Mouse (Mus musculus) liver, embryonic 16.5 days (tissue): ENCODE data around the gene Gstm4. TPM values are rescaled to one million over a fixed set of nuclear protein-coding genes. Genes with fewer than 3 reads are reported as not detected.

Experiments used
- ATAC-seq: fragments of 200-750 bp; cut with Nextera tagmentation; 2 replicates; pipeline ENCODE4 v1.8.0; 2017; ENCODE audit warnings: low read depth, mild to moderate bottlenecking, moderate number of reproducible peaks, moderate library complexity
- H3K27ac ChIP-seq: fragments of 300-500 bp; sonication (generic); 2 replicates; pipeline ENCODE4 v1.5.1; 2014; ENCODE audit warnings: mild to moderate bottlenecking, low read length
- H3K27me3 ChIP-seq: fragments of 300-500 bp; sonication (generic); 2 replicates; pipeline ENCODE4 v1.6.1; 2014; ENCODE audit warnings: low read depth, low read length, mixed read lengths; ENCODE audit not compliant: control insufficient read depth, insufficient read depth
- H3K36me3 ChIP-seq: fragments of 300-500 bp; sonication (generic); 2 replicates; pipeline ENCODE4 v1.6.1; 2014; ENCODE audit warnings: mild to moderate bottlenecking; ENCODE audit not compliant: control insufficient read depth, insufficient read depth
- H3K4me1 ChIP-seq: fragments of 300-500 bp; sonication (generic); 2 replicates; pipeline ENCODE4 v1.6.1; 2014; ENCODE audit warnings: low read depth, low read length, mixed read lengths; ENCODE audit not compliant: control insufficient read depth
- H3K4me2 ChIP-seq: fragments of 300-500 bp; sonication (generic); 2 replicates; pipeline ENCODE4 v1.6.1; 2014; ENCODE audit warnings: low read depth, low read length, mixed read lengths
- H3K4me3 ChIP-seq: fragments of 300-500 bp; sonication (generic); 2 replicates; pipeline ENCODE4 v1.5.1; 2014; ENCODE audit warnings: low read depth, mild to moderate bottlenecking, low read length
- H3K9ac ChIP-seq: fragments of 300-500 bp; sonication (generic); 2 replicates; pipeline ENCODE4 v1.6.1; 2014; ENCODE audit warnings: low read depth, low read length
- H3K9me3 ChIP-seq: fragments of 300-500 bp; sonication (generic); replicated peaks from 2 replicates; pipeline ENCODE4 v1.6.1; 2016; ENCODE audit warnings: low read length; ENCODE audit not compliant: control insufficient read depth
- WGBS: fragments of 180-500 bp; shearing (Covaris S2); extraction: QIAGEN DNeasy Blood & Tissue Kit; methylation state at CpG from one replicate; pipeline ENCODE4 v1.1.7; 2014; ENCODE audit not compliant: insufficient replicate concordance; 5-methylcytosine and 5-hydroxymethylcytosine counted together
- polyA plus RNA-seq: library from polyadenylated mRNA; unstranded; fragments of >200 nt; fragmentation: Nextera tagmentation; extraction: Ambion mirVana; gene quantifications from 2 replicates; pipeline ENCODE4 v1.2.1, GENCODE M21; 2015

The Gstm4 gene
- polyA plus RNA-seq, 1 experiment from 2014 or later = 17.0 TPM

- peak within 1 kb of the TSS; percentile 98 for H3K4me2 ChIP-seq
- H3K9ac ChIP-seq = peak within 1 kb of the TSS; percentile 91
- H3K27ac ChIP-seq = peak within 1 kb of the TSS; percentile 89
- no peaks in the 10 kb centered on the region for H3K9me3 ChIP-seq
- peak; percentile 64 for ATAC-seq
- peaks cover 72% of the 10 kb centered on the region for H3K4me1 ChIP-seq
- H3K36me3 ChIP-seq = no peaks in the 10 kb centered on the region; the same call in 1 of the 2 replicates
- no peaks in the 10 kb centered on the region for H3K27me3 ChIP-seq
- WGBS = under 1% methylated on average over 29 of the region's 29 CpGs
- H3K4me3 ChIP-seq = peak within 1 kb of the TSS; percentile 91
These were observed 41.8 kb upstream of the Gstm4 start, which contains the start of gene Ampd2 for GRCm38 (mm10) chr3:108086470-108086979. Gene Ampd2 (minus strand): TSS chr3:108086651.

- Histone ChIP-seq H3K27ac (peak overlapping the region; percentile 89), H3K4me1 (peaks cover 75% of the 10 kb centered on the region), H3K36me3 (peaks cover 3% of the 10 kb centered on the region), H3K9ac (peak overlapping the region; percentile 91), H3K9me3 (no peaks in the 10 kb centered on the region), H3K4me2 (peak overlapping the region; percentile 98), H3K27me3 (no peaks in the 10 kb centered on the region), H3K4me3 (peak overlapping the region; percentile 91)
- WGBS = 0% methylated on average over 31 of the region's 31 CpGs
- ATAC-seq = peak; percentile 47
These were observed 41.2 kb upstream of the Gstm4 start for GRCm38 (mm10) chr3:108085721-108086469.

GRCm38 (mm10) chr3:108085281-108085720 lies 40.6 kb upstream of the Gstm4 start:
- Histone ChIP-seq H3K9me3 (no peaks in the 10 kb centered on the region), H3K27me3 (no peaks in the 10 kb centered on the region), H3K9ac (peak overlapping the region; percentile 91), H3K36me3 (peaks cover 9% of the 10 kb centered on the region), H3K4me1 (peaks cover 71% of the 10 kb centered on the region), H3K27ac (peak overlapping the region; percentile 89), H3K4me3 (peak overlapping the region; percentile 91), H3K4me2 (peak overlapping the region; percentile 98)
- peak; percentile 81 for ATAC-seq
- 0% methylated on average over 14 of the region's 14 CpGs for WGBS

- H3K4me2 ChIP-seq = peak overlapping the region; percentile 98
- H3K9ac ChIP-seq = peak overlapping the region; percentile 91
- no peaks in the 10 kb centered on the region for H3K9me3 ChIP-seq
- H3K36me3 ChIP-seq = peaks cover 13% of the 10 kb centered on the region
- H3K27me3 ChIP-seq = no peaks in the 10 kb centered on the region
- ATAC-seq = peak; percentile 2
- peak overlapping the region; percentile 91 for H3K4me3 ChIP-seq
- WGBS = 9% methylated on average over 13 of the region's 13 CpGs
- H3K4me1 ChIP-seq = peaks cover 66% of the 10 kb centered on the region
- peak overlapping the region; percentile 89 for H3K27ac ChIP-seq
These were observed 40.1 kb upstream of the Gstm4 start for GRCm38 (mm10) chr3:108084767-108085270.

DNA sequence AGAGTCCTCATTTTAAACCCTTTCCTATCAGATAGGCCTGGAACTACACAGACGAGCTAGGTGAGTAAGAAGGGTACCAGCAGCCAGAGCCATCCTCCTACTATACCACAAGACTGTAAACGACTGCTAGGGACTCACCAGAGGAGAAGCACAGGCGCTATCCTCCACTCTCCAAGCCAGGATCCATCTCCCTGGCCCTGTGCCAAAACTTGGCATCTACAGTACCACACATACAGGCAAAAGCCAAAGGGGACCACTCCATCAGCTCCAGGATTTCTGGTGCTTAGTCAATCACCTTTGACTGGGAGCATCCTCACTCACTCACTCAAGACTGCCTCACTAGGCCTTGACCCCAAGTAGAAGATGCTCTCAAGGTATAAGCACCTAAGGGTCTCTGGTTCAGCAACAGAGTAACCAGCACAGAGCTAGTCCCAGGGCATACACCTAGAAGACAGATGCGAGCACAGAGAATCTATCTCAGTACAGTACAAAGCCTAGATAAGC lies 39.3 kb upstream of the Gstm4 start:
- peak overlapping the region; percentile 91 for H3K4me3 ChIP-seq
- peak overlapping the region; percentile 91 for H3K9ac ChIP-seq
- peaks cover 59% of the 10 kb centered on the region for H3K4me1 ChIP-seq
- H3K27me3 ChIP-seq = no peaks in the 10 kb centered on the region
- no peaks in the 10 kb centered on the region for H3K9me3 ChIP-seq
- peaks cover 22% of the 10 kb centered on the region for H3K36me3 ChIP-seq
- WGBS = 39% methylated on average over 4 of the region's 4 CpGs
- peak overlapping the region; percentile 98 for H3K4me2 ChIP-seq
- H3K27ac ChIP-seq = peak overlapping the region; percentile 89
- peak; percentile 17 for ATAC-seq

GRCm38 (mm10) chr3:108083161-108083560 lies 38.5 kb upstream of the Gstm4 start:
- peak overlapping the region; percentile 91 for H3K9ac ChIP-seq
- no peaks in the 10 kb centered on the region for H3K9me3 ChIP-seq
- H3K4me3 ChIP-seq = peak overlapping the region; percentile 91
- H3K27ac ChIP-seq = peak overlapping the region; percentile 89
- H3K4me2 ChIP-seq = peak overlapping the region; percentile 98
- WGBS = 18% methylated on average over 2 of the region's 2 CpGs
- peaks cover 28% of the 10 kb centered on the region for H3K36me3 ChIP-seq
- no peak for ATAC-seq
- H3K27me3 ChIP-seq = no peaks in the 10 kb centered on the region
- peaks cover 54% of the 10 kb centered on the region for H3K4me1 ChIP-seq

GRCm38 (mm10) chr3:108082251-108082875 lies 37.7 kb upstream of the Gstm4 start:
- no peak for ATAC-seq
- Histone ChIP-seq H3K4me3 (peak overlapping the region; percentile 91), H3K27me3 (no peaks in the 10 kb centered on the region), H3K27ac (peak overlapping the region; percentile 89), H3K4me2 (peak overlapping the region; percentile 98), H3K4me1 (peaks cover 50% of the 10 kb centered on the region), H3K9me3 (no peaks in the 10 kb centered on the region), H3K36me3 (peaks cover 35% of the 10 kb centered on the region), H3K9ac (peak overlapping the region; percentile 91)
- WGBS = 75% methylated on average over 1 of the region's 1 CpGs

- H3K36me3 ChIP-seq = peaks cover 42% of the 10 kb centered on the region
- peak overlapping the region; percentile 91; the same call in 1 of the 2 replicates for H3K9ac ChIP-seq
- no peak overlapping the region for H3K4me3 ChIP-seq
- peak overlapping the region; percentile 98; the same call in 1 of the 2 replicates for H3K4me2 ChIP-seq
- H3K9me3 ChIP-seq = no peaks in the 10 kb centered on the region
- no peaks in the 10 kb centered on the region for H3K27me3 ChIP-seq
- H3K4me1 ChIP-seq = peaks cover 43% of the 10 kb centered on the region
- WGBS = 79% methylated on average over 4 of the region's 4 CpGs
- no peak for ATAC-seq
- 0 out of 2 replicates have a peak overlapping the region, but pooled peaks have one; percentile 34 for H3K27ac ChIP-seq
These were observed 37.0 kb upstream of the Gstm4 start for GRCm38 (mm10) chr3:108081681-108082080.
